Mouse (Mus musculus) bone marrow macrophage, adult 2 months (primary cell): ENCODE results near the gene Foxo3.

Experiments used
- CTCF ChIP-seq: IDR thresholded peaks from 2 replicates; pipeline ENCODE4 v1.5.1; 2012; ENCODE audit warnings: low read depth, mild to moderate bottlenecking, low read length, moderate library complexity
- POLR2A ChIP-seq: IDR thresholded peaks from 2 replicates; pipeline ENCODE4 v1.6.1; 2012; ENCODE audit warnings: mild to moderate bottlenecking, low read depth, low read length, borderline replicate concordance

DNA sequence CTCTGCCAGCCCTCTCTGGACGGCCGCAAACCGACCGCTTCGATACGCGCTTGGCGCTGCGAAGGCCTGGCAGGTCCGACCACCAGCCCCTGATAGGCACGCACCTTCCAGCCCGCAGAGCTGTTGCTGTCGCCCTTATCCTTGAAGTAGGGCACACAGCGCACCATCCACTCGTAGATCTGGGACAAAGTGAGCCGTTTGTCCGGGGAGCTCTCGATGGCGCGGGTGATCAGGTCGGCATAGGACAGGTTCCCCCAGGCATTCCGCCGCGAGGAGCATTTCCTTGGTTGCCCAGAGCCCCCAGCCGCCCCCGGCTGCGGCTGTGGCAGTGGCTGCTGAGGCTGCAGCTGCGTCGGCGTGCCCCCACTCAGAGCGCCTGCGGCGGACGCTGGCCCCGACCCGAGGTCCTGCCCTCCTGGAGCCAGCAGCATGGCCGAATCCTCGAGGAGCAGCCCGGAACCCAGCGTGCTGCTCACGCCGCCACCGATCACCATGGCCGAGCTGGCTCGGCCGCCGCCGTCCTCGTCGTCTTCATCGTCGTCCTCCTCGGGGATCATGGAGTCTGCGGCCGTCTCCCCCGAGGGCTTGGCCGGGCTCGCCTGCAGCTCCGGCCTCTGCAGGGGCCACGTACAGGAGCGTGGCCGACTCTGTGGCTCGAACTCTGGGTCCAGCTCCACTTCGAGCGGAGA, 1.7 kb downstream of the Foxo3 start:
- TF ChIP-seq CTCF (no peak), POLR2A (no peak)
